Mouse (Mus musculus) ovary, postnatal 14 days (tissue): Measurements from ENCODE around the gene Nmur2.

Experiments used
- DNase-seq: peaks from one replicate; pipeline ENCODE4 v3.0.0; 2022; ENCODE audit warnings: low spot score

Gene Nmur2

DNA sequence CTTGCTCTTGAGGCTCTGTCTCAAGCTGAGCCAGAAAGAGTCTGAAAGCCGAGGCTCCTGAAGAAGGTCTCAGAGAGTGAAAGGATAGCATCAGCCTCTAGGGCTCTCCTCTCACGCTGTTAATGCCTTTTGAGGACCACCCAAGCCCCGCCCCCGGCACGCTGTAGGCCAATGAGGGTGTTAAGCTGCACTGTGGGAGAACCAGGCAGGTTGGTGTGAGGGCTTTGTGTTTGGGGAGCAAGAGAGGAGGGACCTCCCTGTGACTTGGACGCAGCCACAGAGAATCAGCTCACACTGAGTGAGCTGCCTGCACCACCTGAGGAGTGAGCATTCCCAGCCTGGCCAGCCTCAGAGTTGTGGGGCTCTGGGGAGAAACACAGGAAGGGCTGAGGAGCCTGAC lies at the start of gene Nmur2:
Gene Nmur2 (minus strand): TSS at position 94 of the 400 bp plus-strand sequence.
- no peak for DNase-seq

GRCm38 (mm10) chr11:56089127-56089689 lies 48.4 kb upstream of the Nmur2 start:
- no peak for DNase-seq

- DNase-seq, result no peak
These were observed 31.3 kb upstream of the Nmur2 start for GRCm38 (mm10) chr11:56072131-56072530.

DNA sequence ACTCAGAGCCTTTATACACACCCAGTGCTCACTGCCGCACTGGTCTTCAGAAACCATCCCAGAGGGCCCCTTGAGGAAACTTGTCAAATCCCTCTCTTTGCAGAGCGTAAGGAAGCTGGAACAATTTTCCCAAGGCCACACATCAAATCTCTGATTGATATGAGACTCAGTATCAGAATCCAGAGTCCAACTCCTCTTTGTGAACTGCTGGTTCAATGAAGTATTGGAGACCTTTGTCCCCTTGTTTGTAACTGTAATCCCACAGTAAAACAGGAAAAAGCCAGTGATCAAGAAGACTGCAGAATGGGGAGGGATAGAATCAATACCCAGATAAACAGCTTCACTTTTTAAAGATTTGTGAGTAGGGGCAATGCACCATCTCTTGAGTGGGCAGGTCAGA lies 28.8 kb upstream of the Nmur2 start:
- DNase-seq, result no peak

GRCm38 (mm10) chr11:56065147-56065546 lies 24.3 kb upstream of the Nmur2 start:
- no peak for DNase-seq

DNA sequence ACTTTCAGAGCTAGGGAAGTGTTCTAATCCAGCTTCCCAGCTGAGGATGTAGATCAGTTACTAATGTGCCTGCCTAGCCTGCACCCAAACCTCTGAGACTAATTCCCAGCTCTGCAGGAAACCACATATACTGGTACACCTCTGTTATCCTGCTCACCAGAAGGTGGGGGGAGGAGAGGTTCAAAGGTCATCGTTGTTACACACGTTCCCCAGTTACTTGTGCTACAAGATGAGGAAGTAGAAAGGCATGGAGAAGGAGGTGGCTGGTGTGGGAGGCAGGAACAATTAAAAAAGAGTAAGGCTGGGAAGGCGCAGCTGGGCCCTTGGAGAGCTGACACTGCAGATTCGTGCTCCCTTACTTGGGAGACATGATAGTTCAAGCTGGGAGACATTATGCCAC lies 23.8 kb upstream of the Nmur2 start:
- no peak for DNase-seq

DNA sequence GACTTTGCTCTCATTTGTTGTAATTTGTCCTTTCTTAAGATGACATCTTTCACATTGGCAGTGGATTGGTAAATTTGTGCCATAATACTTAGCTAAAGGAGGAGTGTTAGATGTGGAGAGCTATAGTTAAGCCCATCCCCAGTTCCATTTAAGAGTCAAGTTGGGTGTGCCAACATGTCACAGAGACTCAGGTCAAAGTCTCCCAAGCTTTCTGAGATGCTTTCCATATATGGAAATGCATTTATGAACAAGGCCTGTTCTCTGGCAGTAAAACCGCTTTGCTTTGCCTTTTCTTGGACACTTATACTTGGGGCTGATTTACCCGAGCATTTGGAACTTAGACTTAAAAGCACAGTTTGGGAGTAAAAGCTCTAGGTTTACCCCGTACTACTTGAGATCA lies 18.4 kb upstream of the Nmur2 start:
- DNase-seq, result no peak

- DNase-seq, result no peak
These were observed 13.6 kb upstream of the Nmur2 start for GRCm38 (mm10) chr11:56054439-56054838.

DNA sequence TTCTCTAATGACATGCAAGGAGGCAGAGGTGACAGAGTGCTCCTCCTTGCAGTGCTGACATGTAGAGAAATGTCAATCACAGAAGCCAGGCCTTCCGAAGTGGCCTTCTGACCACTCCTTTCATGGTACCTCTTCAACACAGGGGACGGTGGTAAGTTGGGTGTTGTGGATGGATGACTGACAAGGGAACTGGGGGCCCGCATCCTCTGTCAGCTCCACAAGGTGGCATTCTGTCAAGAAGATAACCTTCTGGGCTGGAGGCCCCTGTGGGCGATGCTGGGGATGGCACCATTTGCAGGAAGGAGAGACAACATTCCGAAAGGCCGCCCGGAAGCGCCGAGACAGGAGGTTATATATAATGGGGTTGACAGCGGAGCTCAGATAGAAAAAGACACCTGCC lies 14.0 kb downstream of the Nmur2 start:
- DNase-seq, result no peak

- no peak for DNase-seq
These were observed 14.9 kb downstream of the Nmur2 start for GRCm38 (mm10) chr11:56025746-56026570.

DNA sequence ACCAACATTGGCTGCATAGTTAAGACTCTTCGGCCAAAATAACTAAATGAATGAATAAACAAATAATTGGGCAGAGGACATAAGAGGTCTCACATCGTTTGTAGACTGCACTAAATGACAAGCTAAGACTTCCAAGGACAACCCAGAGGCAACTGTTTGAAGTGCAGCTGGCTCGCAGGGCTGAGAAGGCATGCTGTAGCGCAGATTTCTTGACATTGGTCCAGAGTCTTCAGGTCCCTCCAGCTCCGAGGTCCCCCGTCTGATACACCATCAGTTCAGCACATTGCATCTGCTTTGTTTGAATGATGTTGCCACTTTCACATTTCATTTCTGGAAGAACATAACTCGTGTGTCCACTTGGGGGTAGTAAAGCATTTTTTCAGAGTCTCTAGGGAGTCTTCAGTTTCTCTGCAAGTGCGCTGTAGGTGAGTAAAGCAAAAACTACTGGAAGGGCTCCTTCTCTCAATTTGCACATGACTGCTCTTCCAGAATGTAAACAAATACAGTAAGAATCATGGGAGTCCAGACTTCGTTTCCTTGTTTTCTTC lies 27.2 kb downstream of the Nmur2 start:
- DNase-seq, result no peak

DNA sequence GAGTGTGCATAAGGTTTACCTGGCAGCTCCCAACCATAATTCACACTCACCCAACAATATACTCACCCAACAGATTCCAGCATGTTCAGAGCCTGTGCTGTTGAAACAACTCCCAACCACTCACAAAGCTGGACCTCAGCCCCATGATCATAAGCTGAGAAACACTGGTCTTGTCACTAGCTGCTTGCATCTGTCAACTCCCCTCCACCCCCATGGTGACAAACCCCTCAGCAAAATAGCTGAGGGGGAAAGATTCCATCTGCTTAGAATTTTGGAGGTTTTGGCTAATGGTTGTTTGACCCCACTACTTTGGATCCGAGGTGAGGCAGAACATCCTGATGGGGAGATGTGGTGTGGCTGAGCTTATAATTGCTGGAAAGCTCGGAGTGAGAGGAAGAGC lies 28.4 kb downstream of the Nmur2 start:
- DNase-seq, result no peak

- DNase-seq, result no peak
These were observed 32.5 kb downstream of the Nmur2 start for GRCm38 (mm10) chr11:56008277-56008676.

DNA sequence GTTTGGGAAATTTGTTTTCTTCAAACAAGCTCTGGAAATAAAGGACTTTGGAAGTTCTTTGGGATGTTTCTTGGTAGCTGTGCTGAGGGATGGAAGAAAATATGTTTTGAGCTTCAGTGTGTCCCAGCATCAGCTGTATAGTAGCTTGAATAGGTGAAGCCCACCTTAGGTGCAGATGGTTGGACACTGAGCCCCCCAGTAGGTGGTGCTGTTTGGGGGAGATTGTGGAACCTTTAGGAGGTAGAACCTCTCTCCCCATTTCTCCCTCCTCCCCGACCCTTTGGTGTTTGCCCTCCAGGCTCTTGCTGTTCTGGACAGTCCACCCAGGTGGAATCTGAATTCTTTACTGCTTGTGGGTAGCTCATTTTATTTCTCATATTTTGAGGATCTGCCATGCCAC lies 48.0 kb downstream of the Nmur2 start:
- no peak for DNase-seq

DNA sequence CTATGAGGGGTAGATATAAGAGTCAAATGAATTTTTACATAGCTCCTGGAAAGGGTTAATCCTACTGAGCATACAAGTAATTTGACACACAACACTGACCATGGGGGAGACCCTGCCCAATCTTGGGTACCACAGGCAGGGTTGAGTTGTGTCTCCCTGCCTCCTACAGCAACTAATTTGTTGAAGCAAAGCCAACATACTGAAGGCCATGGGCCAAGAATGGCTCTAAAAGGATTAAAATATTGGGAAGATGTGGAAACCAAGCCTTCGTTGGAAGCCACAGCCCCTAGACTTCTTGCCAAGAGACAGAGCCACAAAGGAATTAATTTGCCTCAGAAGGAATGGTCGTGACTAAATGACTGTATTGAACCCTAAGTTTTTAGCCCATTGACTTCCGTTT lies 48.7 kb downstream of the Nmur2 start:
- no peak for DNase-seq

DNA sequence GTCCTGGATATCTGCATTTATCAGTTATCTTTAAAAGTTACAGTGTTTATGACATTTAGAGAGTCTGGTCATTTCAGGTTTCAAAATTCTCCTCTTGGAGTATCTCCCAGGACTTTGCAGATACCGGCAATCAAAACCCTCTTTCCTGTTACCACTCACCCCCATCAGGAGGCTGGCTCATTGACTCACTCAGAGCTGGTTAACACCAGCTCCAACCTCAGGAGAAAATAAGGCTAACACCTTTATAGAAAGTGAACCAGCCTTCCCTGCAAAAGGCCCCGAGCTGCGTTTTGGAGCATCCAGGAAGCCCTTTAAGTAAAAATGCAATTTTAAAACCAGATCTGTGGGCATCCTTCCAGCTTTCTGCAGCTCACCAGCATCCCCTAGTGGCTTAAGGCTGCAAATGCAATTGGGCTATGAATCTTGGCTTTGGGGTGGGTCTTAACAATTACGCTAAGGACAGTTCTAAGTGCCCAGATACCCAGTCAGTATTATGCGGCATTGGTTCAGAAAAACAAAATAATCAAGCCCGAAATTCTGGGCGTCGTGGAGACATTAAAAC lies 49.2 kb downstream of the Nmur2 start:
- DNase-seq, result peak; percentile 36

GRCm38 (mm10) chr11:55984643-55985042 lies 56.2 kb downstream of the Nmur2 start:
- no peak for DNase-seq

DNA sequence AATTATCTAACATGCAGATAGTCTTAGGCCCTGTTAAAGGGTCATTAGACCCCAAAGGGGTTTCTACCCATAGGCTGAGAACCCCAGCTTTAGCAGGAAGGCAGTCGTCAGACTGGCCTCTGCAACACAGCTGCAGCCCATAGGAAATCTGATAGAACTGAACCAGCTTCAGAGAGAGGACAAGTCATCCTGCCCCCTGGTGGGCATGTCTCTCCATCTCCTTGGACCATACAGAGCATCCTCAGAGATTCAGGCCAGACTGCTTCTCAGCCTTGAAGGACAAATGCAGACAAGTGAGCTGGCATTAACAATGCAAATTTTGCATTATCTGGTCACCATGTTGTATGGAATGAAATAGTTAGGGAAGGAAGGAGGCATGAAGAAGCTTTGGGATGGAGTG lies 59.2 kb downstream of the Nmur2 start:
- DNase-seq, result no peak

- no peak for DNase-seq
These were observed 62.7 kb downstream of the Nmur2 start for GRCm38 (mm10) chr11:55978146-55978545.
